Mouse (Mus musculus) CH12.LX (cell line): ENCODE data around the gene Slc26a8. TPM values are rescaled to one million over a fixed set of nuclear protein-coding genes. Genes with fewer than 3 reads are reported as not detected.

Experiments
- DNase-seq: peaks from one replicate; pipeline ENCODE4 v3.0.0-alpha.2; 2013; ENCODE audit errors: extremely low read depth
- H3K27ac ChIP-seq: 2 replicates; pipeline ENCODE4 v1.5.1; 2012; ENCODE audit warnings: low read depth, mild to moderate bottlenecking, control low read depth, moderate library complexity; ENCODE audit not compliant: insufficient read depth
- H3K27me3 ChIP-seq: replicated peaks from 2 replicates; pipeline ENCODE3; 2012; ENCODE audit warnings: inconsistent platforms
- H3K36me3 ChIP-seq, 2 experiments: replicated peaks in 1 of 2; 2 replicates each; pipeline versions ENCODE3 to v1.6.1; 2012; ENCODE audit warnings: inconsistent platforms in 1 of 2, low read length in 1 of 2, mild to moderate bottlenecking in 1 of 2, mixed read lengths in 1 of 2, moderate library complexity in 1 of 2; ENCODE audit not compliant: control insufficient read depth in 1 of 2, insufficient read depth in 1 of 2
- H3K4me1 ChIP-seq, 2 experiments: 2 replicates each; pipeline ENCODE4 v1.6.1; 2012; ENCODE audit warnings: inconsistent platforms in 1 of 2, moderate library complexity in 1 of 2; ENCODE audit not compliant: insufficient read depth in 2 of 2, control insufficient read depth in 1 of 2
- H3K4me2 ChIP-seq: 2 replicates; pipeline ENCODE4 v1.6.1; 2012; ENCODE audit warnings: low read depth, mild to moderate bottlenecking, control low read depth; ENCODE audit not compliant: poor library complexity, insufficient read depth, severe bottlenecking
- H3K4me3 ChIP-seq, 3 experiments: fragments of 150-350 bp in 1 of 3; sonication (generic) in 1 of 3; replicated peaks in 1 of 3; 2 replicates each; pipeline versions ENCODE3 to v1.5.1; 2011 to 2012; ENCODE audit warnings: low read depth in 2 of 3, low read length in 2 of 3, mild to moderate bottlenecking in 2 of 3, moderate library complexity in 2 of 3, control low read depth in 1 of 3, improper control_type of control experiment in 1 of 3, inconsistent platforms in 1 of 3, mixed read lengths in 1 of 3; ENCODE audit not compliant: poor library complexity in 1 of 3
- H3K79me2 ChIP-seq: replicated peaks from 2 replicates; pipeline ENCODE4 v1.6.1; 2012; ENCODE audit warnings: mild to moderate bottlenecking, moderate library complexity; ENCODE audit not compliant: control insufficient read depth, poor library complexity, insufficient read depth, severe bottlenecking; ENCODE audit errors: extremely low read depth
- H3K9ac ChIP-seq: 2 replicates; pipeline ENCODE4 v1.6.1; 2012; ENCODE audit warnings: low read depth, mild to moderate bottlenecking, control low read depth, moderate library complexity; ENCODE audit not compliant: insufficient read depth
- H3K9me3 ChIP-seq: replicated peaks from 2 replicates; pipeline ENCODE3; 2012; ENCODE audit warnings: low read length, inconsistent platforms, mixed read lengths
- CHD1 ChIP-seq: IDR thresholded peaks from 2 replicates; pipeline ENCODE4 v1.6.1; 2012; ENCODE audit warnings: low read depth, low read length, improper control_type of control experiment, inconsistent platforms
- CHD2 ChIP-seq: IDR thresholded peaks from 2 replicates; pipeline ENCODE4 v1.6.1; 2011; ENCODE audit warnings: low read length, improper control_type of control experiment
- EP300 ChIP-seq: IDR thresholded peaks from 2 replicates; pipeline ENCODE4 v1.6.1; 2011; ENCODE audit warnings: low read length, improper control_type of control experiment
- ETS1 ChIP-seq: conservative IDR thresholded peaks from 2 replicates; pipeline ENCODE4 v1.6.1; 2012; ENCODE audit warnings: low read depth, mild to moderate bottlenecking, inconsistent platforms, low read length, improper control_type of control experiment, moderate library complexity
- IRF4 ChIP-seq: IDR thresholded peaks from 2 replicates; pipeline ENCODE4 v1.6.1; 2014; ENCODE audit warnings: low read depth, mild to moderate bottlenecking, inconsistent platforms, low read length, improper control_type of control experiment
- JUN ChIP-seq: IDR thresholded peaks from 2 replicates; pipeline ENCODE4 v1.6.1; 2011; ENCODE audit warnings: low read depth, mild to moderate bottlenecking, low read length, improper control_type of control experiment, moderate library complexity; ENCODE audit not compliant: insufficient read depth
- KAT2A ChIP-seq: IDR thresholded peaks from 2 replicates; pipeline ENCODE4 v1.6.1; 2012; ENCODE audit warnings: low read length, improper control_type of control experiment, inconsistent platforms; ENCODE audit not compliant: insufficient replicate concordance
- MAX ChIP-seq: IDR thresholded peaks from 2 replicates; pipeline ENCODE4 v1.6.1; 2011; ENCODE audit warnings: low read length, improper control_type of control experiment
- MXI1 ChIP-seq: IDR thresholded peaks from 2 replicates; pipeline ENCODE4 v1.6.1; 2011; ENCODE audit warnings: mild to moderate bottlenecking, low read depth, low read length, improper control_type of control experiment
- NELFE ChIP-seq: IDR thresholded peaks from 2 replicates; pipeline ENCODE4 v1.6.1; 2011; ENCODE audit warnings: low read depth, low read length, improper control_type of control experiment
- PAX5 ChIP-seq: IDR thresholded peaks from 2 replicates; pipeline ENCODE4 v1.6.1; 2012; ENCODE audit warnings: low read length, inconsistent platforms, mixed read lengths
- POLR2AphosphoS2 ChIP-seq: IDR thresholded peaks from 2 replicates; pipeline ENCODE4 v1.6.1; 2011; ENCODE audit warnings: low read depth, low read length, improper control_type of control experiment
- RAD21 ChIP-seq: IDR thresholded peaks from 2 replicates; pipeline ENCODE4 v1.6.1; 2011; ENCODE audit warnings: low read depth, mild to moderate bottlenecking, low read length, improper control_type of control experiment, moderate library complexity
- RCOR1 ChIP-seq: conservative IDR thresholded peaks from 2 replicates; pipeline ENCODE4 v1.6.1; 2012; ENCODE audit warnings: low read depth, mild to moderate bottlenecking, inconsistent platforms, low read length, improper control_type of control experiment
- SMC3 ChIP-seq: IDR thresholded peaks from 2 replicates; pipeline ENCODE4 v1.6.1; 2011; ENCODE audit warnings: low read depth, low read length, improper control_type of control experiment
- TBP ChIP-seq: conservative IDR thresholded peaks from 2 replicates; pipeline ENCODE4 v1.6.1; 2011; ENCODE audit warnings: low read depth, low read length, improper control_type of control experiment
- UBTF ChIP-seq: IDR thresholded peaks from 2 replicates; pipeline ENCODE4 v1.6.1; 2012; ENCODE audit warnings: low read depth, mild to moderate bottlenecking, inconsistent platforms, low read length, improper control_type of control experiment, moderate library complexity
- ZC3H11A ChIP-seq: IDR thresholded peaks from 2 replicates; pipeline ENCODE4 v1.6.1; 2012; ENCODE audit warnings: low read depth, mild to moderate bottlenecking, inconsistent platforms, low read length, improper control_type of control experiment
- ZNF384 ChIP-seq: IDR thresholded peaks from 2 replicates; pipeline ENCODE4 v1.6.1; 2012; ENCODE audit warnings: low read depth, low read length, improper control_type of control experiment, inconsistent platforms
- dilution Hi-C: fragments of 300-500 bp; cut with MboI; formaldehyde crosslinking; loops from 2 replicates; pipeline ENCODE4 v1.14.3; 2020; ENCODE audit warnings: low sequenced_read_pairs; ENCODE audit not compliant: extremely low pct_unique_long_range_greater_than_20kb, extremely low pct_ligation_motif_present
- in situ Hi-C: fragments of 300-500 bp; cut with MboI; formaldehyde crosslinking; loops from 3 replicates; pipeline ENCODE4 v1.14.3; 2019; ENCODE audit warnings: low sequenced_read_pairs, low pct_ligation_motif_present, low pct_unique_long_range_greater_than_20kb, mixed read lengths
- polyA plus RNA-seq: library from polyadenylated mRNA; unstranded; fragments of >175 nt; gene quantifications from 2 replicates; pipeline ENCODE4 v1.2.1, GENCODE M21; 2012; ENCODE audit warnings: low read depth; ENCODE audit not compliant: insufficient read length
- total RNA-seq, 2 experiments: library from RNA; depleted of rRNA; stranded (reverse); fragments of 300-350 nt in 1 of 2; fragments of >200 nt in 1 of 2; gene quantifications; 2 replicates each; pipeline ENCODE4 v1.2.3; 2012 to 2014

Gene Slc26a8
- total and polyA plus RNA-seq, 3 experiments: 0.44 TPM; not detected in 2

DNA sequence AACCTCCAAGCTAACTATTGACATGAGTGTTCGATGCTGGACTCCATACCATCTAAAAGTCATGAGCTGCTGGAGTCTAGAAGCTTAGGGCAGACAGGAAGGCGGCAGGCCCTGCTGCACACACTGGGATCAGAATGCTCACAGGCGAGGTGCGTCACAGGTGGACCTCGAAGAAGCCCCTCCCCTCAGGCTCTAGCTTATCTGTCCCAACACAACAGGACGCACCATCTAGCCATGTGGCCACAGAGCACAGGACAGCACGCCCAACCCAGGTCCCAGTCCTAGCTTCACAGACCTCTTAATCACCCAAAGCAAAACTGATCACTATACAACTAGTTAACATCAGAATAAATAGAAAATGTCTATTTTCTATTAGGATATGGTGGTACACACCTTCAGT lies 71.9 kb downstream of the Slc26a8 start:
- Histone ChIP-seq H3K4me2 (no peak overlapping the region), H3K27ac (no peak overlapping the region)
- in situ Hi-C loops: no loop called here

DNA sequence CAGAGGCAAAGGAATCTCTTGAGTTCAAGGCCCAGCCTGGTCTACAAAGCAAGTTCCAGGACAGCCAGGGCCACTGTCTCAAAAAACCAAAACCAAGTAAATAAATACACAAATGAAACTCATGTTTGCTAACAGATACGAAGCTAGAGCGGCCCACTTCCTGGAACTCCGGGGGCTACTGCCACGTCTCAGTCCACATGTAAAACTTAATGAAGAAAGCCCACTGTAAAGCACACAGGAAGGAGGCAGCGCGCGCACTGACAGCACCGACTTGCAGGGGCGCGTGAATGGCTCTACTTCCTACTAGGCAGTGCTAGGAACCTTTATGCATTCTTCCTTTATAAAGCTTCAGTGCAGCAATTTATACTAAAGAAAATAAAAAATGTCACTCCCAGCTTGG lies 72.4 kb downstream of the Slc26a8 start:
- dilution Hi-C loops: no loop called here
- no peak overlapping the region for H3K4me3 ChIP-seq
- H3K9ac ChIP-seq: no peak overlapping the region
- H3K36me3 ChIP-seq: peaks cover 35 to 66% of the 10 kb centered on the region in 2 experiments
- in situ Hi-C loops: no loop called here
- H3K9me3 ChIP-seq: no peaks in the 10 kb centered on the region
- peaks cover 84% of the 10 kb centered on the region for H3K79me2 ChIP-seq
- H3K27ac ChIP-seq: no peak overlapping the region
- TF ChIP-seq POLR2AphosphoS2: no peak
- TF ChIP-seq KAT2A: no peak
- TF ChIP-seq UBTF: no peak
- TF ChIP-seq MAX: no peak
- no peak for TF ChIP-seq PAX5
- TF ChIP-seq ETS1: no peak
- TF ChIP-seq RCOR1: no peak
- TF ChIP-seq RAD21: no peak
- no peaks in the 10 kb centered on the region for H3K27me3 ChIP-seq
- peaks cover 3 to 46% of the 10 kb centered on the region in 2 experiments for H3K4me1 ChIP-seq
- no peak for DNase-seq
- no peak overlapping the region for H3K4me2 ChIP-seq

More for the DNA sequence above, 71.9 kb downstream of the Slc26a8 start:
- H3K9ac ChIP-seq: no peak overlapping the region
- H3K4me3 ChIP-seq: no peak overlapping the region
- peaks cover 3 to 47% of the 10 kb centered on the region in 2 experiments for H3K4me1 ChIP-seq
- H3K9me3 ChIP-seq: no peaks in the 10 kb centered on the region
- TF ChIP-seq JUN: no peak
- TF ChIP-seq UBTF: no peak
- no peak for TF ChIP-seq MXI1
- no peak for TF ChIP-seq NELFE
- no peak for TF ChIP-seq EP300
- TF ChIP-seq CHD2: no peak
- no peak for TF ChIP-seq ZNF384
- no peak for TF ChIP-seq TBP
- peaks cover 82% of the 10 kb centered on the region for H3K79me2 ChIP-seq
- H3K36me3 ChIP-seq: peaks cover 35 to 63% of the 10 kb centered on the region in 2 experiments
- H3K27me3 ChIP-seq: no peaks in the 10 kb centered on the region
- dilution Hi-C loops: no loop called here
- no peak for DNase-seq

- H3K4me3 ChIP-seq: no peak overlapping the region
- in situ Hi-C loops: no loop called here
- TF ChIP-seq ZC3H11A: no peak
- no peak for TF ChIP-seq IRF4
- TF ChIP-seq SMC3: no peak
- no peak for TF ChIP-seq CHD1
- no peak overlapping the region for H3K27ac ChIP-seq
- H3K79me2 ChIP-seq: peaks cover 85% of the 10 kb centered on the region
- peaks cover 35 to 75% of the 10 kb centered on the region in 2 experiments for H3K36me3 ChIP-seq
- no peaks in the 10 kb centered on the region for H3K9me3 ChIP-seq
- H3K27me3 ChIP-seq: no peaks in the 10 kb centered on the region
- no peak overlapping the region for H3K4me2 ChIP-seq
- no peak overlapping the region for H3K9ac ChIP-seq
- peaks cover 3 to 37% of the 10 kb centered on the region in 2 experiments for H3K4me1 ChIP-seq
- dilution Hi-C loops: no loop called here
- no peak for DNase-seq
These were observed 74.7 kb downstream of the Slc26a8 start for GRCm38 (mm10) chr17:28615332-28615731.
